Mouse (Mus musculus) megakaryocyte, adult 5-6 weeks (primary cell): ENCODE results near the gene Elf2. TPM values are rescaled to one million over a fixed set of nuclear protein-coding genes. Genes with fewer than 3 reads are reported as not detected.
A peak's percentile ranks its signal among the peaks of the same experiment; 100 is the strongest.
"Not testable (repeated sequence)": the region's sequence is repeated elsewhere in the genome, so short reads cannot be mapped to it uniquely, and the experiment has no call there.

Source experiments
- ATAC-seq: 2 replicates; pipeline ENCODE4 v1.8.0; 2016; ENCODE audit warnings: mild to moderate bottlenecking, inconsistent platforms; ENCODE audit not compliant: poor library complexity, severe bottlenecking
- total RNA-seq, 2 experiments: library from RNA; stranded (forward) in 1 of 2; stranded (reverse) in 1 of 2; fragments of 153-499, 151-499 nt in 1 of 2; fragments of 221-1000, 200-1000 nt in 1 of 2; gene quantifications; 2 replicates each; pipeline versions ENCODE4 v1.2.3 to v1.2.4; 2015 to 2017

Gene Elf2
- total RNA-seq, 2 experiments from 2014 or later: 39.6 to 98.4 TPM

DNA sequence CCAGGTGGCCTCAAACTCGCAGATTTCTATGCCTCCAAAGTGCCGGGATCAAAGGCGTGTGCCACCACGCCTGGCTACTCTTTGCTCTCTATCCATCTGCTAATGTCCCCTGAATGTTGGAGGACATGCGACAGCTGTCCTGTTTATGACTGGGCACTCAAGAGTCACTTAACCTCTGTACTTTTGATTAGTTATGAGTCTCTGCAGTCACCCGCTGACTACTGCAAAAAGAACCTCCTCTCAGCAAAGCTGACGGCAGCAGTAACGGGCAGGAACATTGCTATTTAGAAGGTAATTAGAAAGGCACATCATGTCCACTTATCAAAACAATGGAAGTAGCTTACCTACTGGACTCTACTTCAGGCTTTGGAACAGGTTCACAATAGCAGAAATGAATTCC, 118.6 kb downstream of the Elf2 start:
- no peak for ATAC-seq

DNA sequence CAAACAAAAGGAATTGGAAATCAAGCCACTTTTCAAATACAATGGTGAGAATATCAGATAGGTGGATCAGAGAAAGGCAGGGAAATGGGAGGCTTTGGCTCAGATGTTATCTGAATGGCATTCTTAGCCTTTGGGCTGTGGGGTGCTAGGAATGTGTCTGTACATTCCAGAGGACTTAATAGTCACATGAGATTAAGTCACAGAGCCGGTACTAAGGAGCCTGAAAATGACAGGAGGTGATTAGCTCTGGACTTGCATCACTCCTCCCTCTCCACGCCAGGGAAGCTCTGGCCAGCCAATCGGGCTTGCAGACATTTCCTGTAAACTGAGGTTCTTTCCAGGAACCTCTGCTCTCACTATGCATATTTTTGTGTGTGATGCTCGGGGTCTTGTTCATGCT, 119.6 kb downstream of the Elf2 start:
- no peak for ATAC-seq

DNA sequence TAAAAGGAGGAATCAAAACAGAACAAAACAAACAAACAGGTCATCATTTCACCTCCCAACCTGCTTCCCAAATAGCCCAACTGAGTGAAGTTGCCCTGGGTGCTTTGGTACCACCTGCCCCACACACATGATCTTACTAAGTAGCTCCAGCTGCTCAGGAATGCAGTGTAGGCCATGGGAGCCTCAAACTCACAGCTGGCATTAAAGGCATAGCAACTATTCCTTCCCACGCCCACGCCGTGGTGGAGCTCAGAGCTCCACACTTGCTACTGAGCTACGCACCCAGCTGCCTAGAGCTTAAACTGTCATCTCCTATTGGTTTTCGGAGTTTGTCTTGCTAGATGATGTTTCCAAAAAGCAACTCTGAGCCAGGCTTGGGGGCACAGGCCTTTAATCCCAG, 121.2 kb downstream of the Elf2 start:
- no peak for ATAC-seq

DNA sequence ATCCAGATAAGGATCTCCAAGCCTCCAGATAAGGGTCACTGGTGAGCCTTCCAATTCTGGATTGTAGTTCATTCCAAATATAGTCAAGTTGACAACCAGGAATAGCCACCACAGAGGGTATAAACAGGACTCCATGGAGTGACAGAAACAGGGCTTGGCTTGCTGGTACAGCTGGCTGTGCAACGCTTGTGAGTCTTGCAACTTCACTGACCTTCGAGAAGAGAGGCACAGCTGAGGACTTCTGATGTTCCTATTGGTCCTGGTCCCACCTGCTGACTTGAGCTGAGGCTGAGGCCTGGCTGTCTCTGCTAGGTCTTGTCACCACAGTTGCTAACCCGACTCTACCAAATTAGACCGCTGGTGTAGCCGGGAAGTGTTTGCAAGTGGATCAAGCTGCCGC, 122.1 kb downstream of the Elf2 start:
- not testable (repeated sequence) for ATAC-seq

DNA sequence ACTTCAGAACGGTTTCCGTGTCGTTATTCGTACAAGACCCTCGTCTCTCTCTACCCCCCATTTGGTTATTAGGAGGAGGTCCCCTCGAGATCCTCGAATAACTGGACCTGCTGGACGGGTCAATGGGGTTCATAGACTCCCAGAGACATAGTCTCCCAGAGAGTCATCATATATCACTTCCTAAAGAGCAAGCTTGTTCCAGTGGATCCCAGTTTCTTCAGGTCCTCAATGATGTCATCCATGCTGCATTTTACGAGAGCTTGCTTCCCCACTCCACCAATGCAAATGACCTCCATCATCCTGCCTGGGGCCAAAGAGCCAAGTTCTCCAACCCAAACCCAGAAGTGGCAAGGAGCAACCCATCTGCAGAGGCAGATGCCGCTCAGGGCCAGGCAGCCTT, 124.1 kb downstream of the Elf2 start:
- ATAC-seq: not testable (repeated sequence)

DNA sequence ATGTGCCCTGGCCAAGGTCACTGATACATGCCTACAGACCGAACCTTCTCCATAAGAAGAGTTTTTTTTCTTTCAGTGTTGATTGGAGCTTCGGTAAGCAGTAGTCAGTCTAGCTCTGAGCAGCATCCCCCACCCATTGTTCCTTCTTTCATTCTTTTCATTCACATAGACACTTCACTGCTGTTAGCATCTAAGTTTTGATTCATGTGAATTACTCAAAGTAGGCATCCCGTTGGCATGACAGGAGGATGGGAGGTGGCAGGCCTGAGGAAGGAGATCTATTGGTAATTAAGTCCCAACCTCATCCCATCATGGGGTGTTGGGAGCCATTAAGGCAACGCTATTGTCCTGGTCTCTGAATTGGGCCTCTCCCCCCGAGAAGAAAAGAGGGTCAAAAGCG, 124.8 kb downstream of the Elf2 start:
- ATAC-seq: no peak

DNA sequence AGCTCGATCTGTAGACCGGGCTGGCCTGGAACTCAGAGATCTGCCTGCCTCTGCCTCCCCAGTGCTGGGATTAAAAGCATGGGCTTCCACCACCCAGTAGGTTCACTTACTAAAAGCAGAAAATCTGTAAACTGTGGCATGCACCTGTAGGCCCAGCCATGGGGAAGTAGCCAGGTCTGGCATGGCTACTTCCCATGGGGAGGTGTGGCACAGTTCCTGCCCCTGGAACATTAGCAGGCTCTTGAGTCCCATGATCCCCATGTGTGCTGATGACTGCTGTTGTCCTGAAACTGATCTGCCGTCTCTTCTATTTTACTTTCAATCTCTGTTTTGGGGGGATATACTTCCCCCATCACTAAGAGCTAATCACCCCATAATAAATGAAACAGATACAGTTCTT, 127.4 kb downstream of the Elf2 start:
- ATAC-seq: no peak

DNA sequence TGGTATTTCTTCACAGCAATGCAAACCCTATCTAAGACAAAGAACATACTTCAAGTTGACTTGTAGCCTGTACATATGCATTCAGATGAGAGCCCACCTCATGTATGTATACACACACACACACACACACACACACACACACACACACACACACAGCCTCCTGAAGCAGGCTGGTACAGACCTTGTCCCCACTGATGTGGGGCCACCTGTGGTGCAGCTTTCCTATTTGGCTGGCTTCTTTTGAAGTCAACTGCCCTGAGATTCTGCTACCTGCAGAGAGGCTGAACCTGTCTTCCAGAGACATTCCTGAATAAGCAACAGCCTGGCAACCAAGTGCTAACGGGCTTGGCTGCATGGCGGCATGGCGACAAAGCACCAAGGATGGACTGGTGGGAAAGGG, 130.0 kb downstream of the Elf2 start:
- ATAC-seq: no peak

DNA sequence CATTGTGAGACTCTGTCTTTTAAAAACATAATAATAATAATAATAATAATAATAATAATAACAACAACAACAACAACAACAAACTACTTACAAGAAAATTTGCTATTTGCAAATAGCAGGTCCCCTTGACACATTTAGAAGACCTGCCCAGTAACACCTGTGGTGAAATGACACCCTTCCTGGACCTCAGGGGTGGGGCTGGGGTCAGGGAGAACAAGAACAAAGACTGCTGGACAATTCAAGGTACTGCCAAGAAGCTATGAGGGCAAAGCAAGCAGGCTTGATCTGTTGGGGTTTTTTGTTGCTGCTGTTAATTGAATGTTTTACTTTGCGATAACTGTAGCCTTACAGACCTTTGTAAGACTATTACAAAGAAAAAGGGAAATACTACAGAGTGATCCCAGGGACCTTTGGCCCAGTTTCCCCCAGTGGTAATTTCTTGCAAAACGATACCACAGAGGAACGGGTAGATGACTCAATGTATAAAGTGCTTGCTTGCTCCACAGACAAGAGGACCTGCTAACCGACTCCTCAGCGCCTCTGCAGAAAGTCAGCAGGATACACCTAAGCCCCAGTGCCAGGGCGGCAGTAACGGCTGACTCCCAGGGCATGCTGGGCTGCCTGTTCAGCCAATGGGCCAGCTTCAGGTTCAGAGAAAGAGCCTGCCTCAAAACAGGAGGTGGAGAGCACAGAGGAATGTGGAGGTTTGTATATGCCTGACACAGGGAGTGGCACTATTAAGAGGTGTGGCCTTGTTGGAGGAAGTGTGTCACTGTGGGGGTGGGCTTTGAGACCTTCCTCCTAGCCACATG, 130.8 kb downstream of the Elf2 start:
- peak; percentile 85 for ATAC-seq

DNA sequence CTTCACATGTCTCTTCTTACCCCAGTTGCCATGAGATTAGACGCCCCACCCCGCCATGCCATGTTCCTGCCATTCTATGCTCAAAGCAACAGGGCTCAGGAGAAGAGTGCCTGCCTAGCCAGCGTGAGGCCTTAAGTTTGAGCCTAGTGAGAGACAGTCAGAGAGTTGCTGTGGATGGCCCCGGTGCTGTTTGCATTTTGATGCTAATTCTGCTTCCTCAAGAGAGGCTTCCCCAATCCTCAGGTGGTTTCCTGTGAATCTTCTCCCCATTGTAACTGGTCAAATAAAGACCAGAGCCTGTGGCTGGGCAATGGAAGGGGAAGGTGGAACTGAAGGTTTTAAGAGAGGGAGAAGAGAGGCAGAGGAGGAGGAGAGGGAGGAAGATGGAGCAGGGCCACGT, 131.8 kb downstream of the Elf2 start:
- ATAC-seq: no peak

DNA sequence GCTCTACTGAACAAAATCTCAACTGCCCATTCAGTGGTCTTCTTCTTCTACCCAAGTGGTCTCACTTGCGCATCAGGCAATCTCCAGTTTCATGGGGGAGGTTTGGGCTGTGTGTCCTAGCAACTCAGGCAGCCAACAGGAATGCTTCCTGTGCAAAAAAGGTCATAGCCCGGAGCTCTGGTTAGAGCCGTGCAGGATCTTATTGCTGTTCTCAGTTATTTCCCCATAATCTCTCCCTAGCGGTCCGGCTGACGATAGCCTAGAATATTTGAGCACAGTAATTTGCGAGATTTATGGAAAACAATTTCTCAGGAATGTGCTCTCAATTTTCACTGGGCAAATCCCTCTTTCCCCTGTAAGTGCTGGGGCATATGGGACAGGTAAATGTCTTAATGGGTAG, 133.9 kb downstream of the Elf2 start:
- no peak for ATAC-seq

DNA sequence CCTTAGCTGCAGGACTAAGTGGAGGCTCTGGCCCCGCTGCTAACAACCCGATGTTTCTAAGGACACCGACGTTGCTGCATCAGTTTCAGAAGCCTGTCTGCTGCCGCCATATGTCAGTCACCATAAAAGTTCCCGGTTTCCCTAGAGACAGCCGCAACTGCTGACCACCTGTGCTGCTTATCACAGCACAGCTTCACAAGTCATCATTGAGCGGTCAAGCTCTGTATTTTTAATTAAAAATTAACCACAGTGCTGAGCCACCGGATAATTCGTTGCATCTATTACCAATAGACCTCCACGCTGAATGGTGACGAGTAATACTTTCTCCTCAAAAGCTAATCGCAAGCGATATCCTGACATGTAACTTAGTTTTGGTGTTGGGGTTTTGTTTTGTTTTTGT, 135.6 kb downstream of the Elf2 start:
- ATAC-seq: no peak

DNA sequence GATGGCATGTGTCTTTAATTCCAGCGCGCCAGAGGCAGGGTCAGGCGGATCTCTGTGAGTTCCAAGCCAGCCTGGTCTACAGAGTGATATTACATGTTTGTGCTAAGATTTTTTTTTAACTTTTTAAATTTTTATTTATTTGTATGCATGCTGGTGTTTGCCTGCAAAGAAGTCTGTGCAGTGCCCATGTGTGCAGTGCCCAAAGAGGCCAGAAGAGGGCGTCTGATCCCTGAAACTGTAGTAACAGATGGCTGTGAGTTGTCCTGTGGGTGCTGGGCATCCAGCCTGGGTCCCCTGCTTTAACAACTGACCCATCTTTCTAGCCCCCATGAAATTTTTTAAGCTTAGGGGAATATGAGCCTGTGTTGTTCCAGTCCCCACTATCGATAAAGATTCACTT, 136.0 kb downstream of the Elf2 start:
- no peak for ATAC-seq

DNA sequence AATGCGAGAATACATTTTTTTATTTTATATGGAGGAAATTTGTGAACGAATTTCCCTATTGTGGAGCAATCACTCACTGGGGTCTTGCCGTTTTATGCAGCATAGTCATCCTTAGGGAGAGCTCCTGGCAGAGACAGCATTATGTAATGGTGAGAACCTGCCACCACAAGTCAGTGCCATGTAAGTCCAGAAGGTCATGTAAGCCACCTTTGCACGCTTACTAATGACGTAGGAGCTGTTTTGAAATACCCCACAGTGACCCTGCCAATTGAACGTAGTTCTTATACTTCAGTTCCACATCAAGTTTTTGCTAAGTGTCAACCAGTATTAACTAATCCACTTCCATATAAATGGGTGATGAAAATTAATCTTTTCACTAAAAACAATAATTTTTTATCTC, 136.6 kb downstream of the Elf2 start:
- ATAC-seq: no peak

Other genes starting within 250 kb of the Elf2 start
- gene Noct, start 116.2 kb downstream of the Elf2 start, total RNA-seq (2015): 12.1 and 13.2 TPM in 2 replicates
- gene Noct, start 116.2 kb downstream of the Elf2 start, total RNA-seq (2017): 4.4 and 7.6 TPM in 2 replicates
- not detected in 2 replicates for gene Mgarp, start 56.1 kb upstream of the Elf2 start, total RNA-seq (2015)
- not detected in 2 replicates for gene Mgarp, start 56.1 kb upstream of the Elf2 start, total RNA-seq (2017)
- gene Ndufc1, start 68.3 kb upstream of the Elf2 start, total RNA-seq (2015): 118 and 150 TPM in 2 replicates
- gene Ndufc1, start 68.3 kb upstream of the Elf2 start, total RNA-seq (2017): 46.2 and 78.2 TPM in 2 replicates
- gene Naa15, start 74.5 kb upstream of the Elf2 start, total RNA-seq (2015): 49.5 and 61.9 TPM in 2 replicates
- 50.3 and 66.1 TPM in 2 replicates for gene Naa15, start 74.5 kb upstream of the Elf2 start, total RNA-seq (2017)
- 17.5 and 20.0 TPM in 2 replicates for gene Rab33b, start 143.3 kb upstream of the Elf2 start, total RNA-seq (2015)
- 15.8 and 16.2 TPM in 2 replicates for gene Rab33b, start 143.3 kb upstream of the Elf2 start, total RNA-seq (2017)
- gene Setd7, start 220.2 kb upstream of the Elf2 start, total RNA-seq (2015): 20.5 and 21.7 TPM in 2 replicates
- 15.0 and 23.1 TPM in 2 replicates for gene Setd7, start 220.2 kb upstream of the Elf2 start, total RNA-seq (2017)